Mouse (Mus musculus) kidney, adult 2 months (tissue): ENCODE data around the gene Nudcd3.

Source experiments
- CTCF ChIP-seq: fragments of 200-500 bp; conservative IDR thresholded peaks from 2 replicates; pipeline ENCODE4 v1.5.1; 2011; ENCODE audit warnings: low read depth, mild to moderate bottlenecking, control low read depth, low read length, moderate library complexity, mixed read lengths; ENCODE audit not compliant: insufficient read depth, insufficient read length
- POLR2A ChIP-seq: fragments of 200-500 bp; IDR thresholded peaks from one replicate; pipeline ENCODE4 v1.6.1; 2011; ENCODE audit warnings: low read depth, low read length, control low read depth

DNA sequence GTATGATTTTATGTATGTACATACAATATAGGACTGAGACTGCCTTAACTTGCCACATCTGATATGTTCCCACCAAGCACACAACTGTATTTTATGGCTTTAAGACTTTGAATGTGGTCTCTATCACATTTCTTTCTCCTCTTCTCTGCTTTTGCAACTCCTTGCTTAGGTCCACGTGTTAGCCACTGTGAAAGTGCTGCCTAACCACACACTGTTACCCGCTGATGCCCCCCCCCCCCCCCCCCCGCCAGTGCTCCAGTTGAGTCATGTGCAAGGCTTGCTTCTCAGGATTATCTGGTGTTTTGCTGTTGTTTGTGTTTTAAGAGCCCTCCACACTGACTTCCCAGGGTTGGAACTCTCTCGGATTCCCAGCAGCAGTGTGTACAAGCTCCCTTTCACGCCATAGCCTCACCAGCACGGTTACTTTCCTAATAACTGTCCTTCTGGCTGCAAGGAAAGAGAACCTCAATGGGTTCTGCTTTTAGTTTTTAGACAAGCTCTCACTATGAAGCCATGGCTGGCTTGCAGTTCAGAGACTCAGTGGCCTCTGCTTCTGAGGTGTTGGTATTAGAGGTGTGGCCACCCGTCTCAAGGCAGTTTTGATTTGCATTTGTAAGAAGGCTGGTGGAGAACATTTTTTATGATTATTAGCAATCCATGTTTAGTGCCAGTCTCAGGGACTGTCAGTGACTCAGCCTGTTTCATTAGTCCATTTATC lies 61.8 kb downstream of the Nudcd3 start:
- TF ChIP-seq CTCF: no peak
- no peak for TF ChIP-seq POLR2A
